Mouse (Mus musculus) intestine, postnatal 0 days (tissue): Measurements from ENCODE around the gene Unc93b1. TPM values are rescaled to one million over a fixed set of nuclear protein-coding genes. Genes with fewer than 3 reads are reported as not detected.

ENCODE experiments used
- ATAC-seq: fragments of 200-750 bp; cut with Nextera tagmentation; 2 replicates; pipeline ENCODE4 v1.8.0; 2017; ENCODE audit warnings: mild to moderate bottlenecking, moderate TSS enrichment, moderate library complexity
- H3K27ac ChIP-seq: fragments of 300-500 bp; sonication (generic); 2 replicates; pipeline ENCODE4 v1.5.1; 2014; ENCODE audit warnings: mild to moderate bottlenecking, low read depth, low read length, moderate library complexity
- H3K27me3 ChIP-seq: fragments of 300-500 bp; sonication (generic); replicated peaks from 2 replicates; pipeline ENCODE4 v1.6.1; 2014; ENCODE audit warnings: low read length, mixed read lengths; ENCODE audit not compliant: control insufficient read depth, insufficient read depth
- H3K36me3 ChIP-seq: fragments of 300-500 bp; sonication (generic); 2 replicates; pipeline ENCODE4 v1.6.1; 2014; ENCODE audit warnings: mild to moderate bottlenecking, moderate library complexity; ENCODE audit not compliant: control insufficient read depth, insufficient read depth
- H3K4me1 ChIP-seq: fragments of 300-500 bp; sonication (generic); replicated peaks from 2 replicates; pipeline ENCODE4 v1.6.1; 2014; ENCODE audit warnings: antibody characterized with exemption, low read length, mixed read lengths; ENCODE audit not compliant: control insufficient read depth, insufficient read depth
- H3K4me2 ChIP-seq: fragments of 300-500 bp; sonication (generic); replicated peaks from 2 replicates; pipeline ENCODE4 v1.6.1; 2014; ENCODE audit warnings: low read depth, mild to moderate bottlenecking, moderate library complexity
- H3K4me3 ChIP-seq: fragments of 300-500 bp; sonication (generic); 2 replicates; pipeline ENCODE4 v1.5.1; 2014; ENCODE audit warnings: low read depth, low read length
- H3K9ac ChIP-seq: fragments of 300-500 bp; sonication (generic); 2 replicates; pipeline ENCODE4 v1.6.1; 2014; ENCODE audit warnings: mild to moderate bottlenecking, low read depth, low read length
- H3K9me3 ChIP-seq: fragments of 300-500 bp; sonication (generic); 2 replicates; pipeline ENCODE4 v1.6.1; 2016; ENCODE audit warnings: mixed run types; ENCODE audit not compliant: control insufficient read depth
- CTCF ChIP-seq: sonication (generic); IDR thresholded peaks from 2 replicates; pipeline ENCODE4 v1.5.1; 2016; ENCODE audit warnings: low read depth, mild to moderate bottlenecking, control low read depth, antibody characterized with exemption, moderate library complexity
- WGBS: fragments of 180-500 bp; shearing (Covaris S2); extraction: QIAGEN DNeasy Blood & Tissue Kit; methylation state at CpG from one replicate; pipeline ENCODE4 v1.1.7; 2014; 5-methylcytosine and 5-hydroxymethylcytosine counted together
- polyA plus RNA-seq: library from polyadenylated mRNA; unstranded; fragments of >200 nt; fragmentation: Nextera tagmentation; extraction: Ambion mirVana; gene quantifications from 2 replicates; pipeline ENCODE4 v1.2.1, GENCODE M21; 2015

Gene Unc93b1
- polyA plus RNA-seq, 1 experiment from 2014 or later: 28.3 TPM

DNA sequence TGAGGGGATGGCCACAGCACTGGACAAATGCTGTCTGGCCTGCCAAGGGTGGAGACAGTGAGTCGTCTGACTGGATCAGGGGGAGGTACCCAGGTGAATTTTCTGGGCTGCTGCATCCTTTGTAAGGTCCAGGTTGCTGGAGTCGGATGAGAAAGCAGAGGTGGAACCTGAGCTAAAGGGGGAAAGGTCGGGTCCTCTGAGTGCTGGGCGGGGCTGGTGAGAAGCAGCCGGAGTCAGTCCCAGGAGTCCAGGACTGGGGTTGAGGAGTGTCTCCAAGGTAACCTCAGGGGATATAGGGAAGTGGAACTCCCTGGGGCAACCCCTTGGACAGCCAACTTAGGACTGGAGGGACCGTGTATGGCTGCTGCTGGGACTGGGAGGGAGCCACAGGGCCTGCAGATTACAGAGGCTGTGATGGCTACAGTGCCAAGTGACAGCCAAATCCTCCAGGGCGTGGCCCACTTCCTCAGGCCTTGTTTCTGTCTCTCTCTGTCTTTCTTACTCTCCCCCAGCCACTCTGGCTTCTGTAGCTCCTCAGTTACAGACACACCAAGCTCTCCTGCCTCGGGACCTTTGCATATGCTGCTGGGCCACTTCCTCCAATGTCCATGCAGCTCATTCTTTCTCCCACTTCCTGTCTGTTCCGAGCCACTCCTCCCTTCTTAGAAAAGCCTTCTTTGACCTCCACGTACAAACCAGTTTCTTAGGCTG lies 12.2 kb upstream of the Unc93b1 start:
- 40% methylated on average over 10 of the region's 10 CpGs for WGBS
- no peak overlapping the region for H3K4me3 ChIP-seq
- H3K9me3 ChIP-seq: no peaks in the 10 kb centered on the region
- ATAC-seq: peak; percentile 41; the same call in 1 of the 2 replicates
- H3K27me3 ChIP-seq: no peaks in the 10 kb centered on the region
- H3K9ac ChIP-seq: no peak overlapping the region
- TF ChIP-seq CTCF: peak; percentile 23; the same call in 1 of the 2 replicates
- H3K36me3 ChIP-seq: no peaks in the 10 kb centered on the region
- H3K4me2 ChIP-seq: no peak overlapping the region
- 0 out of 2 replicates have a peak, but pooled peaks cover 7% of the 10 kb centered on the region for H3K4me1 ChIP-seq
- no peak overlapping the region; the same call in 1 of the 2 replicates for H3K27ac ChIP-seq

DNA sequence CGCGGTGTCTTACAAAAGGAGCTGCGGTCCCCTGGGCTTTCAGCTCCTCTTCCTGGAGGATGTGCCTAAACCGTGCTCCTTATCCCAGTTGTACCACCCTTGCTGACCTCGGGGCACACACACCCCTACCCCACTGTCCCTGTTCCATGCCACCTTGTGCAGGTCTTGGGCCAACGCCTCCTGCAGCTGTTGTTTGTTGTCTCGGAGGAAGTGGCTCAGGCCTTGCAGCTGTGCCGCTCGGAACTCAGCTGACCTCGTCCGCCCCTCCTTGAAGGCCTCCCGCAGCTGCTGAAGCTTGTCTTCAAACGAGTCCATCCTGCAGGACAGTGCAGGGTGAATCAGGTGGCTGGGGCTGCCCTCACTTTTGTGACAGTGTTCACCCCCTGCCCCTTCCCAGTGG lies 11.4 kb upstream of the Unc93b1 start:
- Histone ChIP-seq H3K4me2 (no peak overlapping the region), H3K36me3 (no peaks in the 10 kb centered on the region), H3K9ac (no peak overlapping the region), H3K27me3 (no peaks in the 10 kb centered on the region), H3K4me3 (no peak overlapping the region), H3K9me3 (no peaks in the 10 kb centered on the region), H3K27ac (no peak overlapping the region), H3K4me1 (0 out of 2 replicates have a peak, but pooled peaks cover 7% of the 10 kb centered on the region)
- TF ChIP-seq CTCF: no peak
- WGBS: 58% methylated on average over 13 of the region's 13 CpGs
- ATAC-seq: peak; percentile 15; the same call in 1 of the 2 replicates

DNA sequence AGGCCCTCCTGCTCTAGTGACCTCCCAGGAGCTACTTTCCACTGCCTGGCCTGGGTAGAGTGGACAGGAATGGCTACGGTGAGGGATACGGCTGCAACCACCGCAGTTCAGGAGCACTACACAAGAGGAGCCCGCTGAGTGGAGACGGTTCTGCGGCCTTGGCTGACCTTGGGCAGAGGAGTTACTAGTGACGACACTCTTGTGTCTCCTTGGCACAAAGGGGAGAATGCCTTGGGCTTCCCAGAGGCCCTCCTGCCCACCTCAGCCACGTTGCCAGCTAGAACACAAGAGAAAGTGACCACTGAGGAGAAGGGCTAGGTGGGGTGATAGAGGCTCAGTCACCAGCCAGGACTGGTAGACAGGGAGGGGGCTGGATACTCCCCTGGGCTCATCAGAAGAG lies 10.8 kb upstream of the Unc93b1 start:
- Histone ChIP-seq H3K4me2 (no peak overlapping the region), H3K27me3 (no peaks in the 10 kb centered on the region), H3K4me3 (no peak overlapping the region), H3K9me3 (no peaks in the 10 kb centered on the region), H3K36me3 (no peaks in the 10 kb centered on the region), H3K9ac (no peak overlapping the region), H3K4me1 (0 out of 2 replicates have a peak, but pooled peaks cover 7% of the 10 kb centered on the region), H3K27ac (no peak overlapping the region)
- TF ChIP-seq CTCF: no peak
- WGBS: 85% methylated on average over 8 of the region's 8 CpGs
- ATAC-seq: no peak

- ATAC-seq: peak; percentile 39; the same call in 1 of the 2 replicates
- no peaks in the 10 kb centered on the region for H3K9me3 ChIP-seq
- no peak overlapping the region for H3K4me2 ChIP-seq
- H3K36me3 ChIP-seq: no peaks in the 10 kb centered on the region
- WGBS: 70% methylated on average over 7 of the region's 7 CpGs
- TF ChIP-seq CTCF: no peak
- H3K27me3 ChIP-seq: no peaks in the 10 kb centered on the region
- no peak overlapping the region for H3K4me3 ChIP-seq
- H3K9ac ChIP-seq: no peak overlapping the region
- H3K4me1 ChIP-seq: peaks cover 13% of the 10 kb centered on the region; the same call in 1 of the 2 replicates
- H3K27ac ChIP-seq: no peak overlapping the region
These were observed 10.1 kb upstream of the Unc93b1 start for GRCm38 (mm10) chr19:3924868-3925267.

- ATAC-seq: no peak
- 84% methylated on average over 6 of the region's 6 CpGs for WGBS
- no peak overlapping the region for H3K9ac ChIP-seq
- H3K4me3 ChIP-seq: no peak overlapping the region
- no peak overlapping the region for H3K27ac ChIP-seq
- no peaks in the 10 kb centered on the region; the same call in 1 of the 2 replicates for H3K36me3 ChIP-seq
- no peaks in the 10 kb centered on the region for H3K27me3 ChIP-seq
- no peak for TF ChIP-seq CTCF
- H3K4me2 ChIP-seq: no peak overlapping the region
- peaks cover 18% of the 10 kb centered on the region; the same call in 1 of the 2 replicates for H3K4me1 ChIP-seq
- no peaks in the 10 kb centered on the region for H3K9me3 ChIP-seq
These were observed 9.1 kb upstream of the Unc93b1 start for GRCm38 (mm10) chr19:3925859-3926258.

GRCm38 (mm10) chr19:3926279-3926678 lies 8.7 kb upstream of the Unc93b1 start:
- Histone ChIP-seq H3K4me3 (no peak overlapping the region), H3K9me3 (no peaks in the 10 kb centered on the region), H3K9ac (no peak overlapping the region), H3K4me1 (peaks cover 18% of the 10 kb centered on the region; the same call in 1 of the 2 replicates), H3K36me3 (no peaks in the 10 kb centered on the region; the same call in 1 of the 2 replicates), H3K4me2 (no peak overlapping the region), H3K27me3 (no peaks in the 10 kb centered on the region), H3K27ac (no peak overlapping the region)
- 60% methylated on average over 3 of the region's 3 CpGs for WGBS
- peak; percentile 33 for TF ChIP-seq CTCF
- ATAC-seq: no peak
